Mouse (Mus musculus) E14TG2a.4 (cell line): ENCODE measurements around the gene Alg5.

ENCODE experiments used
- CTCF ChIP-seq: conservative IDR thresholded peaks from 2 replicates; pipeline ENCODE4 v1.5.1; 2014; ENCODE audit warnings: low read length
- NANOG ChIP-seq: IDR thresholded peaks from 2 replicates; pipeline ENCODE4 v1.6.1; 2014; ENCODE audit warnings: borderline replicate concordance, low read length, mixed read lengths

DNA sequence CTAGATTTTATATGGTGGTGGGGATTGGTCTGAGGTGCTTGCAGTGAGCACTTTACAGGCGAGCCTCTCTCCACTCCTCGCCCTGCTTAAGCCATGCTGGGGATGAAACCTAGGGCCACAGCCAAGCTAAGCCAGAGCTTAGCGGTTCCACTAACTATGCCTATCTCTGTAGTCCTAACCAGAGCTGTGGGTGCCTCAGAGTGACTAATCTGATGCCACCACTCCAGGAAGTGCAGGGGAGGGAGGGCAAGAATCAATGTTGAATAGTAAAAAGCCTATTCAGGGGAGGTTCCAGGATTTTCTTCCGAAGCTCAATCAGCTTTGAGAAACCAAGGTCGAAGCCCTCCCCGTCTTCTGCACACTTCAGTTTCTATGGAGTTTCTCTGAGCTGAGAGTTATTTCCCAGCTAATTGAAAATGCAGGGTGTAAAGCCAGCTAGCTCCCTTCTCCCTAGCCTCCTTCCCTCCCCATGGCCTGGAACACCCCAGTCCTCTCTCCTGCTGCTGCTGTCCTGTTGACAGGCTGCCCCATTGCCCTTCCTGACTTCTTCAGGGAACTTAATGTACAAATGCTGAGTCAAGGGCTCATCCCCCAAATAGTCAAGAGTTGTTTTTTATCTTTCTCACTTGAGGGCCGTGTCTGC is 40.8 kb downstream of the Alg5 start:
- no peak for TF ChIP-seq CTCF
- TF ChIP-seq NANOG: no peak
